Mouse (Mus musculus) spleen, adult 2 months (tissue): ENCODE data around the gene Cdc34b.

ENCODE experiments used
- CTCF ChIP-seq: fragments of 200-500 bp; IDR thresholded peaks from 2 replicates; pipeline ENCODE4 v1.5.1; 2011; ENCODE audit warnings: mild to moderate bottlenecking, inconsistent platforms; ENCODE audit not compliant: insufficient read depth, insufficient read length, insufficient replicate concordance; ENCODE audit errors: extremely low read depth
- POLR2A ChIP-seq: fragments of 200-500 bp; IDR thresholded peaks from 2 replicates; pipeline ENCODE4 v1.6.1; 2011; ENCODE audit warnings: low read depth, low read length, inconsistent platforms

- no peak for TF ChIP-seq POLR2A
- TF ChIP-seq CTCF, result no peak
Measured at GRCm38 (mm10) chr11:94752946-94753713, 11.5 kb downstream of the Cdc34b start.
